Mouse (Mus musculus) T-cell, adult 2 months (primary cell): ENCODE measurements around the gene Ddc.

Experiments used
- DNase-seq: peaks from one replicate; pipeline ENCODE4 v3.0.0; 2022; ENCODE audit warnings: low spot score

The Ddc gene

DNA sequence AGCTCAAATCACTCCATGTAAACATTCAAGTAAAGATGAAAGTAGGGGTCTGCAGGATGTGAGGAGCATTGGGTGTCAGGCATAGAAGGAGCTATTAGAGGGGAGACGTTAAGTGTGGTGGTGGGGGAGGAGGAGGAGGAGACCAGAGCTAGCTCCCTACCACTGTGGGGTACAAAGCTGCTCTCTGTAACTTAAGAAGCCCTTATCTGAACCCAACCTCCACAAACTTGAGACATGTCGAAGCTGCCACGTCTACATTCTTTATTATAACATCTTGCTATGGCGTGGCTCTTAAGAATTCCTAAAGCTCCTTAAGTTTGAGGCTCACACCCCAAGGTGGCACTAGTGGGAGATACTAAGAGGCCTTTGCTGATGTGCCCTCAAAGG, 20.1 kb downstream of the Ddc start:
- no peak for DNase-seq

- DNase-seq, result no peak
Observed at GRCm38 (mm10) chr11:11876366-11876765, 21.6 kb downstream of the Ddc start.

GRCm38 (mm10) chr11:11875230-11875629, 22.7 kb downstream of the Ddc start:
- DNase-seq, result no peak

DNA sequence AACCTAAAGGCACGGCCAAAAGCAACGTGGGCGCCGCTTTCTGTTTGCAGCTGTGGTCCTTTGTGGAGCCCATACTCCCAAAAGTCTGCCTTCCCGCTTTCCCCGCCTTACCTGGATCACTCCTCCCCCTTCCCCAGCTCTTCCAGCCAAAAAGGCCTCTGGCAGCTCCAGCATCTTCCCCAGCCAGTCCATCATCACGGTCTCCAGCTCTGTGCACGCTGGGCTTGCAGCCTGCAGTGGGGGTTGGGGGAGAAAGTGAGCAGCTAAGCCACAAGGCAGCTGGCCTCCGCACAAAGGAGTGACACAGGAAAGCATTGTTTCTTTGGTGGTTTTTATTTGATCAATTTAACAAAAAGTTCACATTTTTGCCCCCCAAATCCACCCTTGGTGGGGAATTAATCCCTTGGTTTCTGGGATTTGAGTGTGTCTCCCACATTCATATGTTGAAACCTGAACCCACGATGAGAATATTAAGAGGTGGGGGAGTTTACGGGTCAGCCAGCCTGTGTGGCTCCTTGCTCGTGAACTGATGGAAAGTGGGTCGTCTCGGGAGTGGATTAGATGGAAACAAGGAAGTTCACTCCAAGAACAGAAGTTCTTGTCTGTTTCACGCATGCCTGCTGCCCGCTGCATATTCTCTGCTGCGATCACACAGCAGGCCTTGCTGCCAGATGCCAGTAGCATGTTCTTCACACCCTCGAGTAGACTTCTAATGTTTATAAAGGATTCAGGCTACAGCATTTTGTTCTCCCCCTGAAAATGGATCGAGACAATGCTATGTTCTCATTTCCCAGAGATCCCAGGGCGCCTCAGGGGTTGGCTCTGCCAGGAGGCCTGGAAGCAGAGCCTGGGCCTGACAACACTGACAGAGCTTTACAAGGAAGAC, 24.7 kb downstream of the Ddc start:
- no peak for DNase-seq

DNA sequence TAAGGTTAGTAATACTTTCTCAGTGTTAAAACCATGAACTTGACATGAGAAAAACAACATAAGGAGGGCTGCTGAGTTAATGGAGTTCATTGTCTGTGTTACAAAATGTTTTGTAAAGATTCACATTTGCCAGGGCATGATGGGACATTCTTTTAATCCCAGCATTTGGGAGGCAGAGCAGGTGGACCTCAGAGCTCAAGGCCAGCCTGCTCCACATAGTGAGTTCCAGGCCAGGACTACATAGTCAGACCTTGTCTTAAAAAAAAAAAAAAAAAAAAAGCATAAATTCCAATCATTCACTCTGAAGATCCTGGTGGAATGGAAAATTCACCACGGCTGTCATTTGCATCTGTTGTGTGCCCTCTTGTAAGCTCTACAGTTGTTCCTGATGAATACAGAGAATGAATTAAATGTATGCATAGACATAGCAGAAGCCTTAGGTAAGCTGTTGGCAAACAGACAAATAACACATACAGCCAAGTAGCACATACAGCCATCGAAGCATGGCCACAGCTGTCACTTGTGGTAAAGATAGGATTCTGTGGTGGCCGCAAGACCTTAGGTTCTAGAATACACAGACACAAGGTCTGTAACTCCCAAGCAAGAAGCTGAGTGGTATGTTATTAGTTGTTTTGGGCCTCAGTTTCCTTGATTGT, 25.7 kb downstream of the Ddc start:
- no peak for DNase-seq

GRCm38 (mm10) chr11:11871197-11871813, 26.6 kb downstream of the Ddc start:
- no peak for DNase-seq

GRCm38 (mm10) chr11:11867971-11868481, 29.9 kb downstream of the Ddc start:
- DNase-seq, result no peak

DNA sequence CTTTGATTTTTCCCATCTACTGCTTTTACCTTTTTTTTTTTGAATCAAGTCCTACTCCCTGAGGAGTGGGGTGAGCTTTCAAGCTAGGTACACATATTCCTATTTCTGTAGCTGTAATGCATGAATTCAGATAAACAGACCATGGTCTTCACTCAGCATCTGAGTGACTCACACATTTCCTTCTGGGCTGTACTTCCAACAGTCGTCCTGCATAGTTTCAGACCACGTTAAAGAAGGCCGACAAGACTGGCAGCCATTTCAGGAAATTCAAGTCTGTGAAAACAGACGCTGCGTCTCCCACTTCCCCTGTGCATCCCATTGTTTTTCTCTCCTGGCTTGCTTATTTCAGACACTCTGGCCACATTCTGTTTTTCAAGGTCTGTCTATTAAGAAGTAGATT, 31.2 kb downstream of the Ddc start:
- no peak for DNase-seq

GRCm38 (mm10) chr11:11865128-11865527, 32.8 kb downstream of the Ddc start:
- no peak for DNase-seq

GRCm38 (mm10) chr11:11864446-11865101, 33.4 kb downstream of the Ddc start:
- DNase-seq, result no peak

- DNase-seq, result no peak
Observed at GRCm38 (mm10) chr11:11862502-11862901, 35.4 kb downstream of the Ddc start.

GRCm38 (mm10) chr11:11856959-11857358, 41.0 kb downstream of the Ddc start:
- no peak for DNase-seq

GRCm38 (mm10) chr11:11855685-11856131, 42.2 kb downstream of the Ddc start:
- no peak for DNase-seq

DNA sequence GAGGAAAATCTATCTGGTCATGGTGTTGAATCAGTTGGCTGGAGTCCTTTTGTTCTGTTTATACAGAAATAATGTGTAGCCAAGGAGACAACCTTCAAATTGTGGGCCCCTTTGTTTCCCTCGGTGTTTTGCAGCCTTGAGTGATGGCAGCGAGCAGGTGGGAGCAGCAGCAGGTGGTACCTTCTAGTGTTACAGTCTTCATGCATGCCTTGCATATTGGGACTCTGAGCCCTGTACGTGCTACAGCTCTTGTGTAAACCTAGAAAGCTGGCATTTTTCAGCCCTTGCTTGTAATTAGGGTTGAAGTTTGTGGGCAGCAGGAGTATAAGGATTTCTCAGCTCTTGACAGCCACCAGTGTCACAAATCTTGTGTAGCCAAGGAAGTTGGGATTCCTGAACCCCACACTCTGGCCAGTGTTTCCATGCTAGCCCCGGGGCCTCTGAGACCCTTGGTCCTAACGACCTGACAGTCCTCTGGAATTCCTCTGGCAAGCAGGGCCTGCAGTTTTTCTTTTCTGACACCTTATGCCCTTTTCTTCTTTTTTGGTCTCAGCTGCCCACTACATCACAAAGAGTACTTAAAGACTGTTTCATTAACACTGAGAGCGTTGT, 42.8 kb downstream of the Ddc start:
- no peak for DNase-seq

- DNase-seq, result no peak
Observed at GRCm38 (mm10) chr11:11853731-11854461, 44.0 kb downstream of the Ddc start.

- no peak for DNase-seq
Observed at GRCm38 (mm10) chr11:11851957-11852505, 45.9 kb downstream of the Ddc start.

GRCm38 (mm10) chr11:11850476-11851267, 47.3 kb downstream of the Ddc start:
- no peak for DNase-seq

GRCm38 (mm10) chr11:11849513-11850311, 48.2 kb downstream of the Ddc start:
- DNase-seq, result no peak

- DNase-seq, result no peak
Observed at GRCm38 (mm10) chr11:11848467-11848866, 49.5 kb downstream of the Ddc start.
